Mouse (Mus musculus): ENCODE results near the gene Olfr878.

Gene Olfr878

DNA sequence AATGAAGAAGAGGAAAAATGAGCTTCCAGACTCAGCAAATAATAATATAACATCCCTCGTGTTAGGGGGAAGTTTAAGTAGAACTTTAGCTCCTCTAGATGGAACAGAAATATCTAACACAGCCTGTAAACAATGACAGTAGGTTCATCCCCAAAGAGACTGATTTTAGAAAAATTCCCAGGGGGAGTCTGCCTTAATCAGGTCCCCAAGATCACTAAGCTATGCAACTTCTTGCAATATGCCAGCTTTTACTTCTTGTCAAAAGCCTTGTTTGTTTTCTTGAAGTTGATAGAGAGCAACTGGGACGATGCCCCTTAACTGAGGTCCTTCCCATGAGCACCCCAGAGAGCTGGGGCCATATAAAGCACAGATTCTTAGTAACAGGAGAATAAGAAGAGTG, at the start of gene Olfr878:
TSS of gene Olfr878 (plus strand) at position 301 of the 400 bp plus-strand sequence.
- in situ Hi-C loops (cut with MboI, MseI) = no loop called here

DNA sequence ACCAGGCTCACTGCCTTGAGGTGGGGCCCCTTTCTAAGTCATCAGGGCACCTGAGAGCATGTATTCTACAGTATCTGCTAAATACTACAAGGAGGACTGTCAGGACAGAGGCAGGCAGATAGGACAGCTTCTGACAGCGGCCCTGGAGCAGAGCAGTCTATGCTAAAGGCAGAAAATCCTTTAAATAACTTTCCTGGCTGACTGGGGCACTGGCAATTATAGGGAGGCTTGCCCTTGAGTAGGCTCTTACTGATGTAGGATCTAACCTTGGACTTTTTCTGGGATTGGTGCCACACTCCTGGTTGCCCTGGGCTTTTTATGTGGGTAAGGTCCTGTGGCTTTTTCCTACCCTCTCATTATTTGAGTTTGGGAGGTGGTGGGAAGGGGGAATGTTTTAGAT, 47.4 kb upstream of the Olfr878 start:
- in situ Hi-C loops (cut with MboI, MseI) = no loop called here

GRCm38 (mm10) chr9:37871097-37871496, 46.5 kb upstream of the Olfr878 start:
- in situ Hi-C loops (cut with MboI, MseI) = no loop called here

DNA sequence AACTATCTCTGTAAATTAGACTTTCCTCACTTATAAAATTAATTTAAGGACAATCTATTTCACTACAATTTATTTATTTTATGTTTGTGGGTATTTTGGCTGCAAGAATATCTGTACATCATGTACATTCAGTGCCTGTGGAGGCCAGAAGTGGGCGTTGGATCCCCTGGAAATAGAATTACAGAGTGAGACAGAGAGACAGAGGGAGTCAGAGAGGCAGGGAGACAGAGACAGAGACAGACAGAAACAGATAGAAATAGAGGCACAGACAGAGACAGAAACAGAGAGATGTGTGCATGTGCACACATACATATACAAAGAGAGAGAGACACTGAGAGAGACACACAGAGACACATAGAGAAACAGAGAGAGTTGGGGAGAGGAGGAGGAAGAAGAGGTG, 46.1 kb upstream of the Olfr878 start:
- in situ Hi-C loops (cut with MboI, MseI) = no loop called here

GRCm38 (mm10) chr9:37890960-37891359, 26.7 kb upstream of the Olfr878 start:
- in situ Hi-C loops (cut with MboI, MseI) = no loop called here

- in situ Hi-C loops (cut with MboI, MseI) = no loop called here
Observed at GRCm38 (mm10) chr9:37896661-37897060, 21.0 kb upstream of the Olfr878 start, which contains the start of gene Olfr145. TSS of gene Olfr145 (plus strand) at chr9:37896724.

GRCm38 (mm10) chr9:37905555-37905954, 12.1 kb upstream of the Olfr878 start:
- in situ Hi-C loops (cut with MboI, MseI) = loop anchor here in 1 of 2 experiments (10.0 kb wide), 1 partner anchor 1551 kb away; no protein-coding TSS in a partner anchor

- in situ Hi-C loops (cut with MboI, MseI) = no loop called here
Observed at GRCm38 (mm10) chr9:37918018-37918417, 378 bp downstream of the Olfr878 start.

GRCm38 (mm10) chr9:37924194-37924593, 6.6 kb downstream of the Olfr878 start:
- in situ Hi-C loops (cut with MboI, MseI) = no loop called here

DNA sequence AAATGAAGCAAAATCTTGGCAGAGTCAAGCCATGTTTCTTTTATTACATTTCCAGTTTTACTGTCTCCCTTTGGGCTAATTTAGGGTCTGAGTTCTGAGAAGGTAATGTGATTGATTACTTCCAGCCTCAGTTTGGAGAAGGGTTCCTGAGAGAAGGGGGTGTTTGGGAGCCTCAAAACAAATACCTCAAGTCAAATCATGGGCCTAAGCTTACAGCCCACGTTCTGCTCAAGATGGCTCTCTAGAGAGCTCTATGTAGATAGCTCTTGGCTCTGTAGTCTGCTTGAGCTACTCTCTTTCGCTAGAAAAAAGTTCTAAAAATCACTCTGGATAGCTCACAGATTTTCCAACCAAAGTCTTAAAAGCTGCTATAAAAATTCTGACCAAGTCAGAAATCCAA, 7.8 kb downstream of the Olfr878 start:
- in situ Hi-C loops (cut with MboI, MseI) = loop anchor here (25.0 kb wide), 1 partner anchor 513 kb away; the partner anchor contains the start of gene Robo4 (in 2 of the 2)

- in situ Hi-C loops (cut with MboI, MseI) = loop anchor here (25.0 kb wide), 1 partner anchor 514 kb away; the partner anchor contains the start of gene Robo4 (in 2 of the 2)
Observed at GRCm38 (mm10) chr9:37926019-37927013, 8.7 kb downstream of the Olfr878 start.

DNA sequence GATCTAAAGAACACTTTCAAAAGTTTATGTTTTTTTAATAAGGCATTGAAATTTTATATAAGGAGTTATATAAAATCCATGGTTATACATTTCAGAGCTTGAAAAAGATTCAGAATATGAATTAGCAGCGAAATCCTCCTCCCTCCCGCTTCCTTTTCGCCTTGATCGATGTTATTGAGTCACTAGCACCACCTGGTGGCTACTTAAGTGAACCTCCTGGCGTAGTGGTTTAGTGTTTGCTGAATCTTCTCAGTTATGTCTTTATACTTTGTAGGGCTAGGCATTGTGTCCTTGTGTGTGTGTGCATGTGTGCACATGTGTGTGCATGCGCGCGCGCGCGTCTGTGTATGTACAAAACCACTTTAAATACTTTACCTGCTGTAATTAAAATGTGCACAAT, 14.9 kb downstream of the Olfr878 start:
- in situ Hi-C loops (cut with MboI, MseI) = loop anchor here (5.0 to 25.0 kb wide), 2 partner anchors 240 to 520 kb away; partner anchors contain the start of gene Robo4 (in 2 of the 2)

- in situ Hi-C loops (cut with MboI, MseI) = loop anchor here (5.0 to 25.0 kb wide), 2 partner anchors 242 to 522 kb away; partner anchors contain the start of gene Robo4 (in 2 of the 2)
Observed at GRCm38 (mm10) chr9:37934146-37934545, 16.5 kb downstream of the Olfr878 start.

- in situ Hi-C loops (cut with MboI, MseI) = loop anchor here (25.0 kb wide), 1 partner anchor 529 kb away; the partner anchor contains the start of gene Robo4 (in 2 of the 2)
Observed at GRCm38 (mm10) chr9:37941167-37941566, 23.5 kb downstream of the Olfr878 start.
